Mouse (Mus musculus): ENCODE data around the gene Dhrs3. TPM values are rescaled to one million over a fixed set of nuclear protein-coding genes. Genes with fewer than 3 reads are reported as not detected.

Gene Dhrs3
- polyA plus RNA-seq, 1 experiment from 2014 or later: 57.2 TPM

Other genes with a start within 250 kb of the Dhrs3 start
- gene Gm436, start 206.5 kb upstream of the Dhrs3 start, polyA plus RNA-seq (2015; fragmentation: Nextera tagmentation; extraction: Ambion mirVana): not detected in 2 replicates
- gene Gm13178, start 171.4 kb upstream of the Dhrs3 start, polyA plus RNA-seq (2015; fragmentation: Nextera tagmentation; extraction: Ambion mirVana): not detected in 2 replicates
- not detected in 2 replicates for gene Gm438, start 106.2 kb upstream of the Dhrs3 start, polyA plus RNA-seq (2015; fragmentation: Nextera tagmentation; extraction: Ambion mirVana)